Mouse (Mus musculus): ENCODE results near the gene Txnl4b. TPM values are rescaled to one million over a fixed set of nuclear protein-coding genes. Genes with fewer than 3 reads are reported as not detected.

The Txnl4b gene
- total and polyA plus RNA-seq, 3 experiments, result 13.4 to 17.8 (median 13.6) TPM

GRCm38 (mm10) chr8:109578900-109579301, 13.2 kb downstream of the Txnl4b start, which contains the start of gene Hp:
Gene Hp, minus strand, starts transcription at chr8:109579172.
- H3K27ac ChIP-seq (ENCODE audit: insufficient read depth, low read depth), result no peak within 1 kb of the TSS
- H3K9me3 ChIP-seq (replicated peaks; ENCODE audit: low read length), result peaks cover 5% of the 10 kb centered on the region
- in situ Hi-C loops (cut with MboI; ENCODE audit: low pct_ligation_motif_present, low pct_unique_long_range_greater_than_20kb, low sequenced_read_pairs) (no loop called here), dilution Hi-C loops (cut with MboI; ENCODE audit: extremely low pct_ligation_motif_present, extremely low pct_unique_long_range_greater_than_20kb, low sequenced_read_pairs) (no loop called here)
- no peak within 1 kb of the TSS for H3K9ac ChIP-seq (ENCODE audit: insufficient read depth, low read depth)
- peaks cover 1% of the 10 kb centered on the region for H3K27me3 ChIP-seq (replicated peaks)
- no peaks in the 10 kb centered on the region for H3K79me2 ChIP-seq (replicated peaks; ENCODE audit: control insufficient read depth, extremely low read depth, insufficient read depth, poor library complexity, severe bottlenecking)
- no peaks in the 10 kb centered on the region for H3K4me1 ChIP-seq (ENCODE audit: control insufficient read depth in 1 of 2, insufficient read depth in 2 of 2)
- H3K4me2 ChIP-seq (ENCODE audit: insufficient read depth, low read depth, poor library complexity, severe bottlenecking), result no peak within 1 kb of the TSS
- no peak for TF ChIP-seq SIN3A (IDR thresholded peaks at IDR 0.05; ENCODE audit: low read length)
- TF ChIP-seq EP300 (IDR thresholded peaks at IDR 0.05; ENCODE audit: low read length), result no peak
- TF ChIP-seq TBP (conservative IDR thresholded peaks at IDR 0.05; ENCODE audit: low read depth, low read length), result no peak
- TF ChIP-seq USF2 (conservative IDR thresholded peaks at IDR 0.05; ENCODE audit: low read depth, low read length), result no peak
- TF ChIP-seq E2F4 (IDR thresholded peaks at IDR 0.05; ENCODE audit: insufficient replicate concordance, low read depth, low read length), result no peak
- no peak for TF ChIP-seq CHD2 (IDR thresholded peaks at IDR 0.05; ENCODE audit: low read length)
- TF ChIP-seq ETS1 (conservative IDR thresholded peaks at IDR 0.05; ENCODE audit: low read depth, low read length), result no peak
- TF ChIP-seq MEF2A (IDR thresholded peaks at IDR 0.05; ENCODE audit: borderline replicate concordance, low read depth, low read length), result no peak
- H3K4me3 ChIP-seq (replicated peaks in 1 of 3; ENCODE audit: low read depth in 2 of 3, low read length in 2 of 3, poor library complexity in 1 of 3), result no peak within 1 kb of the TSS
- peaks cover 0 to 15% of the 10 kb centered on the region in 2 experiments for H3K36me3 ChIP-seq (replicated peaks in 1 of 2; ENCODE audit: control insufficient read depth in 1 of 2, insufficient read depth in 1 of 2, low read length in 1 of 2)
- no peak for DNase-seq (ENCODE audit: extremely low read depth)

GRCm38 (mm10) chr8:109584293-109584692, 18.6 kb downstream of the Txnl4b start:
- Histone ChIP-seq H3K27ac (ENCODE audit: insufficient read depth, low read depth) (no peak overlapping the region), H3K4me3 (replicated peaks in 1 of 3; ENCODE audit: low read depth in 2 of 3, low read length in 2 of 3, poor library complexity in 1 of 3) (no peak overlapping the region), H3K4me1 (ENCODE audit: control insufficient read depth in 1 of 2, insufficient read depth in 2 of 2) (no peaks in the 10 kb centered on the region), H3K9me3 (replicated peaks; ENCODE audit: low read length) (peaks cover 8% of the 10 kb centered on the region), H3K79me2 (replicated peaks; ENCODE audit: control insufficient read depth, extremely low read depth, insufficient read depth, poor library complexity, severe bottlenecking) (no peaks in the 10 kb centered on the region), H3K4me2 (ENCODE audit: insufficient read depth, low read depth, poor library complexity, severe bottlenecking) (no peak overlapping the region), H3K9ac (ENCODE audit: insufficient read depth, low read depth) (no peak overlapping the region), H3K27me3 (replicated peaks) (peaks cover 11% of the 10 kb centered on the region), H3K36me3 (replicated peaks in 1 of 2; ENCODE audit: control insufficient read depth in 1 of 2, insufficient read depth in 1 of 2, low read length in 1 of 2) (no peaks in the 10 kb centered on the region)
- no peak for DNase-seq (ENCODE audit: extremely low read depth)
- no peak for TF ChIP-seq MYC (IDR thresholded peaks at IDR 0.05; ENCODE audit: low read depth, low read length)
- no peak for TF ChIP-seq ZKSCAN1 (IDR thresholded peaks at IDR 0.05; ENCODE audit: borderline replicate concordance, low read depth, low read length)
- TF ChIP-seq JUND (conservative IDR thresholded peaks at IDR 0.05; ENCODE audit: low read depth, low read length), result no peak
- TF ChIP-seq UBTF (IDR thresholded peaks at IDR 0.05; ENCODE audit: low read depth, low read length), result no peak
- TF ChIP-seq E2F4 (IDR thresholded peaks at IDR 0.05; ENCODE audit: insufficient replicate concordance, low read depth, low read length), result no peak
- no peak for TF ChIP-seq USF1 (IDR thresholded peaks at IDR 0.05; ENCODE audit: low read depth, low read length)
- no peak for TF ChIP-seq ETS1 (conservative IDR thresholded peaks at IDR 0.05; ENCODE audit: low read depth, low read length)
- no peak for TF ChIP-seq CHD1 (IDR thresholded peaks at IDR 0.05; ENCODE audit: low read depth, low read length)
- no peak for TF ChIP-seq PAX5 (IDR thresholded peaks at IDR 0.05; ENCODE audit: low read length)
- no peak for TF ChIP-seq POLR2AphosphoS2 (IDR thresholded peaks at IDR 0.05; ENCODE audit: low read depth, low read length)
- no peak for TF ChIP-seq MAX (IDR thresholded peaks at IDR 0.05; ENCODE audit: low read length)
- no peak for TF ChIP-seq MAFK (IDR thresholded peaks at IDR 0.05; ENCODE audit: insufficient replicate concordance, low read length)
- TF ChIP-seq ELF1 (IDR thresholded peaks at IDR 0.05; ENCODE audit: low read depth, low read length), result no peak
- no peak for TF ChIP-seq MAZ (IDR thresholded peaks at IDR 0.05; ENCODE audit: low read depth, low read length)
- no peak for TF ChIP-seq SIN3A (IDR thresholded peaks at IDR 0.05; ENCODE audit: low read length)
- TF ChIP-seq MXI1 (IDR thresholded peaks at IDR 0.05; ENCODE audit: low read depth, low read length), result no peak
- no peak for TF ChIP-seq HCFC1 (IDR thresholded peaks at IDR 0.05; ENCODE audit: low read depth, low read length)
- in situ Hi-C loops (cut with MboI; ENCODE audit: low pct_ligation_motif_present, low pct_unique_long_range_greater_than_20kb, low sequenced_read_pairs) (no loop called here), dilution Hi-C loops (cut with MboI; ENCODE audit: extremely low pct_ligation_motif_present, extremely low pct_unique_long_range_greater_than_20kb, low sequenced_read_pairs) (no loop called here)

All from CH12.LX (cell line).